In the genomic region with DNA sequence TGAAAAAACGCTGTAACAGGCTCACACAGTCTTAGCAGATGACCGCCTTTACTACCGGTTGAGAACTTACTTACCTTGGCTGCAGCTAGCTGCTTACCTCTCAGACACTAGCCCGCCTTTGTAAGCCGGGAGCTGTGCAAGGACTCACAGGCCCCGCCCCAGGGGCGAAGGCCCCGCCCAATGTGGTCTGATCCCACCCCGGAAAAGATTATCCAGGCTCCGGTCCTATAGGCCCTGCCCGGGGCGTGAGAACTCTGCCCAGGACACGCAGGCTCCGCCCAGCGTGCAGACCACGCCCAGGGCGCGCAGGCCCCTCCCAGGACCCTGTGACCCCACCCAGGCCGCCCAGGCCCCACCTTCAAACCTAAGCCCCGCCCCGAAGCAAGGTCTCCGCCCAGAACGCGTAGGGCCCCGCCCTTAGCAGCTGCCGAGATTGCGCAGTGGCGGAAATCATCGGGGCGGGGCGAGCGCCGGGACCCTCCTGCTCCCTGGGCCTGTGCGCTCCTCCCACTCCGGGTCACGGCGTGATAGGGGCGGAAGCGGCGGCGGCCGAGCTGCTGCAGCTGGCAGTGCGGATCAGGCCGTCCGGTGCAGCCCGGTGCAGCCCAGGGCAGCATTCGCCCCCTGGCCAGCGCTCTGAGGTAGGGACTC, we compare ENCODE assay signal across 8 mouse cellular contexts. TPM values are rescaled to one million over a fixed set of nuclear protein-coding genes. Genes with fewer than 3 reads are reported as not detected.
DNase-seq lines count a peak whose midpoint lies in the region; ATAC-seq and TF ChIP-seq lines count a peak whose summit lies in the region.

A gene (plus strand): TSS at position 470 of the 651 bp plus-strand sequence.

- no peak for TF ChIP-seq CTCF in cortical plate, adult 2 months (IDR thresholded peaks at IDR 0.05; ENCODE audit: extremely low read depth, insufficient read depth, low read length)

- DNase-seq in gastrocnemius, adult 8-10 months (ENCODE audit: low spot score in 2 of 2), result peak; percentile 98 to 99
- DNase-seq in hindlimb bud, embryonic 11.5 days (ENCODE audit: extremely low spot score, low read depth, low spot score), result peak; percentile 97
- peak; percentile 91 to 97 for DNase-seq in left cerebral cortex, adult 8-10 months (ENCODE audit: low spot score in 2 of 2)
- peak; percentile 97 to 99 for DNase-seq in right cerebral cortex, postnatal 10 days (ENCODE audit: low spot score in 2 of 2)
- DNase-seq in urinary bladder, postnatal 25 days (ENCODE audit: low spot score), result peak; percentile 100

- no peak within 1 kb of the TSS for H3K27ac ChIP-seq in cortical plate, adult 2 months (ENCODE audit: insufficient read depth, low read length)

- peaks cover 3% of the 10 kb centered on the region for H3K36me3 ChIP-seq in megakaryocyte, embryonic 14.5 days (replicated peaks; ENCODE audit: low read length)

- peak; percentile 71 for TF ChIP-seq POLR2A in cortical plate, adult 2 months (IDR thresholded peaks at IDR 0.05; ENCODE audit: extremely low read depth, insufficient read depth, low read length)

- H3K4me3 ChIP-seq in cortical plate, adult 2 months (ENCODE audit: insufficient read depth, low read length), result peak within 1 kb of the TSS; percentile 38
- peak within 1 kb of the TSS; percentile 96 for H3K4me3 ChIP-seq in megakaryocyte, embryonic 14.5 days (replicated peaks)

- peak; percentile 87 for ATAC-seq in activated CD4-positive, CD25-positive, alpha-beta regulatory T cell, adult 4 months

- H3K9me3 ChIP-seq in megakaryocyte, embryonic 14.5 days, result no peaks in the 10 kb centered on the region

- peaks cover 12% of the 10 kb centered on the region for H3K27me3 ChIP-seq in megakaryocyte, embryonic 14.5 days (replicated peaks)

- H3K4me1 ChIP-seq in cortical plate, adult 2 months (ENCODE audit: control insufficient read depth, insufficient read depth, low read length), result no peaks in the 10 kb centered on the region
- H3K4me1 ChIP-seq in megakaryocyte, embryonic 14.5 days, result peaks cover 20% of the 10 kb centered on the region

RNA-seq across cellular contexts. Expression of the gene that starts here (rescaled TPM):
- polyA plus RNA-seq in activated CD4-positive, CD25-positive, alpha-beta regulatory T cell, adult 4 months (2017; shearing (Covaris generic)), result 10 to 100 TPM; 15.3 to 17.0 TPM
- polyA plus RNA-seq in cortical plate, adult 2 months (2012; rRNA removed), result 6.4 and 7.1 TPM in 2 replicates
- 1 to 10 TPM; 6.7 to 8.4 (median 7.0) TPM for total RNA-seq in gastrocnemius, adult 8-10 months (2022)
- total RNA-seq in left cerebral cortex, adult 8-10 months (2022), result 10 to 100 TPM in 1 of 4 experiments, 1 to 10 TPM in 3; 7.5 to 11.3 (median 8.5) TPM
- 0.45 and 1.2 TPM in 2 replicates for polyA plus RNA-seq in megakaryocyte, embryonic 14.5 days (2012; ENCODE audit: insufficient read depth, low replicate concordance)
